Mouse (Mus musculus): Measurements from ENCODE around the gene Sars.
A peak's percentile ranks its signal among the peaks of the same experiment; 100 is the strongest.

Gene Sars

GRCm38 (mm10) chr3:108424944-108425623, 19.9 kb downstream of the Sars start:
- no peak for DNase-seq

GRCm38 (mm10) chr3:108423844-108424801, 20.9 kb downstream of the Sars start:
- peak; percentile 39 to 45 for DNase-seq

- DNase-seq: no peak
These were observed 22.0 kb downstream of the Sars start for GRCm38 (mm10) chr3:108423006-108423405.

- peak; percentile 82 to 86 for DNase-seq
These were observed 29.2 kb downstream of the Sars start for GRCm38 (mm10) chr3:108415831-108416223.

- peak; percentile 32 to 49 for DNase-seq
These were observed 29.9 kb downstream of the Sars start, which contains the start of gene Celsr2 for GRCm38 (mm10) chr3:108414857-108415830. Gene Celsr2 (minus strand): TSS chr3:108415552.

GRCm38 (mm10) chr3:108413634-108414360, 31.2 kb downstream of the Sars start:
- peak in 1 of 2 experiments; percentile 21 for DNase-seq

- DNase-seq: peak; percentile 71 to 76
These were observed 33.3 kb downstream of the Sars start for GRCm38 (mm10) chr3:108411754-108412121.

- DNase-seq: peak in 1 of 2 experiments; percentile 31
These were observed 33.8 kb downstream of the Sars start for GRCm38 (mm10) chr3:108411026-108411753.

- peak in 1 of 2 experiments; percentile 17 for DNase-seq
These were observed 34.7 kb downstream of the Sars start for GRCm38 (mm10) chr3:108410359-108410714.

GRCm38 (mm10) chr3:108409656-108410358, 35.2 kb downstream of the Sars start:
- DNase-seq: peak in 1 of 2 experiments; percentile 21

- DNase-seq: no peak
These were observed 36.4 kb downstream of the Sars start for GRCm38 (mm10) chr3:108408517-108409008.

GRCm38 (mm10) chr3:108406306-108406885, 38.6 kb downstream of the Sars start:
- DNase-seq: peak in 1 of 2 experiments; percentile 19

GRCm38 (mm10) chr3:108405536-108406305, 39.3 kb downstream of the Sars start:
- peak in 1 of 2 experiments; percentile 18 for DNase-seq

GRCm38 (mm10) chr3:108402528-108402920, 42.5 kb downstream of the Sars start:
- peak in 1 of 2 experiments; percentile 23 for DNase-seq

GRCm38 (mm10) chr3:108401692-108402527, 43.1 kb downstream of the Sars start:
- DNase-seq: peak; percentile 92 to 94

GRCm38 (mm10) chr3:108400442-108400841, 44.6 kb downstream of the Sars start:
- no peak for DNase-seq

- no peak for DNase-seq
These were observed 46.7 kb downstream of the Sars start for GRCm38 (mm10) chr3:108398281-108398680.

- no peak for DNase-seq
These were observed 52.2 kb downstream of the Sars start for GRCm38 (mm10) chr3:108392793-108393192.

All from lung, postnatal 4 days (tissue).